Mouse (Mus musculus): ENCODE measurements around the gene Ptgfrn.

Ptgfrn gene

GRCm38 (mm10) chr3:101047586-101048275 lies 62.3 kb downstream of the Ptgfrn start:
- no peak for ATAC-seq (ENCODE audit: insufficient number of reproducible peaks, low FRiP score, low TSS enrichment)

GRCm38 (mm10) chr3:101045431-101045830 lies 64.6 kb downstream of the Ptgfrn start:
- no peak for ATAC-seq (ENCODE audit: insufficient number of reproducible peaks, low FRiP score, low TSS enrichment)

GRCm38 (mm10) chr3:101044686-101045085 lies 65.4 kb downstream of the Ptgfrn start:
- no peak for ATAC-seq (ENCODE audit: insufficient number of reproducible peaks, low FRiP score, low TSS enrichment)

- no peak for ATAC-seq (ENCODE audit: insufficient number of reproducible peaks, low FRiP score, low TSS enrichment)
Measured at GRCm38 (mm10) chr3:101041997-101042396, 68.1 kb downstream of the Ptgfrn start.

GRCm38 (mm10) chr3:101037984-101038545 lies 72.0 kb downstream of the Ptgfrn start:
- no peak for ATAC-seq (ENCODE audit: insufficient number of reproducible peaks, low FRiP score, low TSS enrichment)

- ATAC-seq (ENCODE audit: insufficient number of reproducible peaks, low FRiP score, low TSS enrichment) = no peak
Measured at GRCm38 (mm10) chr3:101036001-101036400, 74.1 kb downstream of the Ptgfrn start.

GRCm38 (mm10) chr3:101034509-101034908 lies 75.6 kb downstream of the Ptgfrn start:
- no peak for ATAC-seq (ENCODE audit: insufficient number of reproducible peaks, low FRiP score, low TSS enrichment)

GRCm38 (mm10) chr3:101033644-101034043 lies 76.4 kb downstream of the Ptgfrn start:
- ATAC-seq (ENCODE audit: insufficient number of reproducible peaks, low FRiP score, low TSS enrichment) = no peak

- no peak for ATAC-seq (ENCODE audit: insufficient number of reproducible peaks, low FRiP score, low TSS enrichment)
Measured at GRCm38 (mm10) chr3:101031456-101032142, 78.5 kb downstream of the Ptgfrn start.

GRCm38 (mm10) chr3:101030630-101031029 lies 79.4 kb downstream of the Ptgfrn start:
- no peak for ATAC-seq (ENCODE audit: insufficient number of reproducible peaks, low FRiP score, low TSS enrichment)

GRCm38 (mm10) chr3:101029339-101029738 lies 80.7 kb downstream of the Ptgfrn start, which contains the start of gene Cd101:
TSS of gene Cd101 (minus strand) at chr3:101029556.
- ATAC-seq (ENCODE audit: insufficient number of reproducible peaks, low FRiP score, low TSS enrichment) = no peak

- no peak for ATAC-seq (ENCODE audit: insufficient number of reproducible peaks, low FRiP score, low TSS enrichment)
Measured at GRCm38 (mm10) chr3:101026741-101027140, 83.3 kb downstream of the Ptgfrn start.

GRCm38 (mm10) chr3:101022967-101023366 lies 87.1 kb downstream of the Ptgfrn start:
- ATAC-seq (ENCODE audit: insufficient number of reproducible peaks, low FRiP score, low TSS enrichment) = no peak

GRCm38 (mm10) chr3:101021481-101022051 lies 88.5 kb downstream of the Ptgfrn start:
- ATAC-seq (ENCODE audit: insufficient number of reproducible peaks, low FRiP score, low TSS enrichment) = no peak

- ATAC-seq (ENCODE audit: insufficient number of reproducible peaks, low FRiP score, low TSS enrichment) = no peak
Measured at GRCm38 (mm10) chr3:101021073-101021472, 89.0 kb downstream of the Ptgfrn start.

GRCm38 (mm10) chr3:101018494-101018893 lies 91.6 kb downstream of the Ptgfrn start:
- ATAC-seq (ENCODE audit: insufficient number of reproducible peaks, low FRiP score, low TSS enrichment) = no peak

- ATAC-seq (ENCODE audit: insufficient number of reproducible peaks, low FRiP score, low TSS enrichment) = no peak
Measured at GRCm38 (mm10) chr3:101016050-101016449, 94.0 kb downstream of the Ptgfrn start.

GRCm38 (mm10) chr3:101015254-101015653 lies 94.8 kb downstream of the Ptgfrn start:
- ATAC-seq (ENCODE audit: insufficient number of reproducible peaks, low FRiP score, low TSS enrichment) = no peak

- no peak for ATAC-seq (ENCODE audit: insufficient number of reproducible peaks, low FRiP score, low TSS enrichment)
Measured at GRCm38 (mm10) chr3:101013536-101013935, 96.5 kb downstream of the Ptgfrn start.

GRCm38 (mm10) chr3:101013005-101013404 lies 97.1 kb downstream of the Ptgfrn start:
- ATAC-seq (ENCODE audit: insufficient number of reproducible peaks, low FRiP score, low TSS enrichment) = no peak

- no peak for ATAC-seq (ENCODE audit: insufficient number of reproducible peaks, low FRiP score, low TSS enrichment)
Measured at GRCm38 (mm10) chr3:101012597-101012996, 97.5 kb downstream of the Ptgfrn start.
